Mouse (Mus musculus) heart, adult 2 months (tissue): ENCODE data around the gene Sds.

Experiments
- CTCF ChIP-seq: fragments of 200-600 bp; IDR thresholded peaks from 2 replicates; pipeline ENCODE4 v1.8.1; 2022; ENCODE audit warnings: antibody characterized with exemption, mild to moderate bottlenecking, moderate library complexity
- POLR2A ChIP-seq: fragments of 200-500 bp; IDR thresholded peaks from 2 replicates; pipeline ENCODE4 v1.6.1; 2011; ENCODE audit warnings: mild to moderate bottlenecking, low read depth, low read length, control low read depth; ENCODE audit not compliant: insufficient read depth

DNA sequence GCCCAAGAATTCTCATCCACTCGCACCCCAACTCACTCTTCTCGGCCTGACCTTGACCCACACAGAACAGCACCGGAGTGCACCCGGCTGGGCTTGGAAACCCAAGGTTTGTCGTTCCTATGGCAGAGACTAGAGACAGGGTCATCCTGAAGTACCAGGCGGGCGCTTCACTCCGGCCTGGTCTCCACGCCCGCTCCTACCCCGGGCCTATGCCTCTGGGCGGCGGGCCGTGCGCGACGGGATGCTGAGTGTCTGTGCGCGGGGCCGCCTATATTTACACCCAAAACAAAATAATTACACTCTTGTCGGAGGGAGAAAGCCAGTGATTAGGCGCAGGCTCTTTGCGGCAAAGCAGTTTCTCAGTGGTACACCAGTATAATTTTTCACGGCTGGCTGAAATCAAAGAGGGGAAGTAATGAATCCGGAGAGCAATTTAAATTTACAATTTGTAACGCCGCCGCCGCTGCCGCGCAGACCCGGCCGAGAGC is 48.8 kb upstream of the Sds start:
- TF ChIP-seq POLR2A (no peak), CTCF (no peak)
